Mouse (Mus musculus): ENCODE results near the gene Mad2l2. TPM values are rescaled to one million over a fixed set of nuclear protein-coding genes. Genes with fewer than 3 reads are reported as not detected.
"Not testable (repeated sequence)": the region's sequence is repeated elsewhere in the genome, so short reads cannot be mapped to it uniquely, and the experiment has no call there.

The Mad2l2 gene
- polyA plus RNA-seq, 1 experiment = 17.8 TPM

DNA sequence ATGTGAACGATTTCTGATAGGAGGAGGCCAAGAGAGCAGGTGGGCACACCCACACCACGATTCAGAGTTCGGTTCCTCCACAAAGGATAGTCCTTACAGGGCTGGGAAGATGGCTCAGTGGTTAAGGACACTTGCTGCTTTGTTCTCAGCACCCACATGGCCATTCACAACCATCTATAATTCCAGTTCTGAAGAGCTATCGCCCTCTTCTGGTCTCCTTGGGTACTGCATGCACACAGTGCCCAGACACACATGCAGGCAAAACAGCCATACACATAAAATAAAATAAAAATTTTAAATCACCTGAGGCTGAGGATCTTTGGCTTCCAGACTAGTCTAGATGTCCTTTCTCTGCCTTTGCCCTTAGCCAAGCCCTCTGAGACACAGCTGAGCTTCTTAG is 12.8 kb upstream of the Mad2l2 start:
- 76% methylated on average over 4 of the region's 4 CpGs for WGBS
- Histone ChIP-seq H3K27ac (ENCODE audit: insufficient read depth, low read depth, low read length) (no peak overlapping the region), H3K36me3 (ENCODE audit: control insufficient read depth, insufficient read depth, low read length) (no peaks in the 10 kb centered on the region), H3K4me1 (ENCODE audit: control insufficient read depth, insufficient read depth, insufficient read length, low read length) (peaks cover 2% of the 10 kb centered on the region; the same call in 1 of the 2 replicates), H3K27me3 (ENCODE audit: control insufficient read depth, insufficient read depth, low read length) (no peaks in the 10 kb centered on the region), H3K4me3 (ENCODE audit: low read depth, low read length) (no peak overlapping the region)
- TF ChIP-seq POLR2A (IDR thresholded peaks at IDR 0.05; ENCODE audit: low read depth, low read length) = no peak
- no peak for TF ChIP-seq CTCF (IDR thresholded peaks at IDR 0.05; ENCODE audit: extremely low read depth, insufficient read length, insufficient replicate concordance, low read depth, low read length)

DNA sequence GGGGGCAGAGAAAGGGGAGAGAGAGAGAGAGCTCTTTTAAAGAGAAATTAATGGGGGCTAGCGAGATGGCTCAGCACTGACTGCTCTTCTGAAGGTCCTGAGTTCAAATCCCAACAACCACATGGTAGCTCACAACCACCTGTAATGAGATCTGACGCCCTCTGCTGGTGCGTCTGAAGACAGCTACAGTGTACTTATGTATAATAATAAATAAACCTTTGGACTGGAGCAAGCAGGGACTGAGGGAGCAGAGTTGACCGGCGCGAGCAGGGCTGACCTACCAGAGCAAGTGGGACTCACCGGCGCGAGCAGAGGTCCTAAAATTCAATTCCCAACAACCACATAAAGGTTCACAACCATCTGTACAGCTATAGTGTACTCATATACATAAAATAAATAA is 10.6 kb upstream of the Mad2l2 start:
- H3K27ac ChIP-seq (ENCODE audit: insufficient read depth, low read depth, low read length); H3K4me3 ChIP-seq (ENCODE audit: low read depth, low read length); H3K36me3 ChIP-seq (ENCODE audit: control insufficient read depth, insufficient read depth, low read length); H3K27me3 ChIP-seq (ENCODE audit: control insufficient read depth, insufficient read depth, low read length); H3K4me1 ChIP-seq (ENCODE audit: control insufficient read depth, insufficient read depth, insufficient read length, low read length): not testable (repeated sequence)
- 77% methylated on average over 9 of the region's 9 CpGs for WGBS

DNA sequence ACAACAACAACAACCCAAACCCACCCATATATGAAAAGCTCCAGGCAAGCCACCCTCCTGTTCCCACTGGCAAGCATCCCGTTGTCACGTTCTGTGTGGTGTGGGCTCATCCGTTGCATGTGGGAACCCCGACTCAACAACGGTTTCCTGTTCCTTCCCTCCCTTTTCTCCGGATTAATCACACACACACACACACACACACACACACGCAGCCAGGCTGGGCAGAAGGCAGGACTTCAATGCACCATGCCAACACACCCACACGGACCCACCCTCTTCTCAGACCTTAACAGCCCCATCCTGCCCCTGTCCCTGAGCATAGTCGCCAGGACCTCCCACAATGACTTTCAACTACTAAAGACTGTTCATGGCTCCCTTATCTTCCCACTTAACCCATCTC is 9.6 kb upstream of the Mad2l2 start:
- H3K27ac ChIP-seq (ENCODE audit: insufficient read depth, low read depth, low read length) = no peak overlapping the region
- H3K4me3 ChIP-seq (ENCODE audit: low read depth, low read length) = no peak overlapping the region
- WGBS = 65% methylated on average over 9 of the region's 9 CpGs
- H3K36me3 ChIP-seq (ENCODE audit: control insufficient read depth, insufficient read depth, low read length) = no peaks in the 10 kb centered on the region
- 0 out of 2 replicates have a peak, but pooled peaks cover 2% of the 10 kb centered on the region for H3K27me3 ChIP-seq (ENCODE audit: control insufficient read depth, insufficient read depth, low read length)
- no peaks in the 10 kb centered on the region for H3K4me1 ChIP-seq (ENCODE audit: control insufficient read depth, insufficient read depth, insufficient read length, low read length)
- TF ChIP-seq POLR2A (IDR thresholded peaks at IDR 0.05; ENCODE audit: low read depth, low read length) = no peak
- TF ChIP-seq CTCF (IDR thresholded peaks at IDR 0.05; ENCODE audit: extremely low read depth, insufficient read length, insufficient replicate concordance, low read depth, low read length) = no peak

DNA sequence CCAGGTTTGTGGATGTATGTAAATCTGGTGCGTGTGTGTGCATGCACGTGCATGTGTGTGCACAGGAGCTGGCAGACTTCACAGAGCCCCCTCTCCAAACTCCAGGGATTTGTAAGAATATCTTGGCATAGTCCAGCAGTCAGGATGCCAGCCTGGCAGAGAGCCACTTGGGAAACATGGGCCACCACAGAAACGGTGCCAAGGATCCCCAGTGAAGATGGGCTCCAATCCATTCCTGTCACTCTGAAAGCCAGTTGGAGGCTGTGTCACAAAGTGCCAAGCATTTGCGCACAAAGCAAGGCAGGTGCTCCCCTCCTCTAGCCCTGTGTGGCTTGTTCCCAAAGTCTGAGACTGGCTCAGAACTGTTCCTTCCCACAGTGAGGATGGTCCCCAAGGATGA is 8.8 kb upstream of the Mad2l2 start:
- TF ChIP-seq CTCF (IDR thresholded peaks at IDR 0.05; ENCODE audit: extremely low read depth, insufficient read length, insufficient replicate concordance, low read depth, low read length) (no peak), POLR2A (IDR thresholded peaks at IDR 0.05; ENCODE audit: low read depth, low read length) (no peak)
- 71% methylated on average over 4 of the region's 4 CpGs for WGBS
- H3K4me3 ChIP-seq (ENCODE audit: low read depth, low read length) = no peak overlapping the region
- H3K27me3 ChIP-seq (ENCODE audit: control insufficient read depth, insufficient read depth, low read length) = 0 out of 2 replicates have a peak, but pooled peaks cover 3% of the 10 kb centered on the region
- H3K27ac ChIP-seq (ENCODE audit: insufficient read depth, low read depth, low read length) = no peak overlapping the region
- no peaks in the 10 kb centered on the region for H3K36me3 ChIP-seq (ENCODE audit: control insufficient read depth, insufficient read depth, low read length)
- no peaks in the 10 kb centered on the region for H3K4me1 ChIP-seq (ENCODE audit: control insufficient read depth, insufficient read depth, insufficient read length, low read length)

DNA sequence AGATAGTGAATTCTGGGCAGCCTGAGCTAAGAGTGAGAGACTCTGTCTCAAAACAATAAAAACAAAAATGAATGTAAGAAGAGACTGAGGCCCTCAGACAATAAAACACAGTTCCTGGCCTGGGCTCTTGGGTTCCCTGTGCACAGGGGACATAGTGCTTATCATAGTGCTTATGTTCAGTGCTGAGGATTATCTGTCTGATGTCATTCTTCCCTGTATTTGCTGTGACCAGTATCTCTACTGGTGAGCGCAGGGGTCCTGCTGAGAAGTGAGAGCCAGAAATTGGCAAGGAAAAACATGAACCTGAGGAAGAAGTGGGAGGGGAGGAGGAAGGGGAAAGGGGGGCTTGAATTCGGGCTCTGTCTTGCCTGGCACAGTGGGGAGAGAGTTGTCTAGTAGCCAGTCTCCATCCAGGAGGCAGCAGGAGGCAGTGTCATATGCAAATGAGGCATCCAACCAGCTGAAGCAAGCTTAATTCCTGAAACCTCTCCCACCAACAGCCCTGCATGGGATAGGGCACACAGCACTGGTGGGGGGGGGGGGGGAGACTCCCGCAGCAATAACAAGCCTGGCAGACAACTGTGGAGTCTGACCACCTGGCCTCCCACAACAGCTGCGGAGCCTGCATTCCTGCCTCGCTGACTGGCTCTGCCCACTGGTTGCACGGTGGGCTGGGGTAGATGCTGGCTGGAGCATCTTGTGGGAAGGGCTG is 8.0 kb upstream of the Mad2l2 start:
- no peak overlapping the region for H3K4me3 ChIP-seq (ENCODE audit: low read depth, low read length)
- TF ChIP-seq CTCF (IDR thresholded peaks at IDR 0.05; ENCODE audit: extremely low read depth, insufficient read length, insufficient replicate concordance, low read depth, low read length) (no peak), POLR2A (IDR thresholded peaks at IDR 0.05; ENCODE audit: low read depth, low read length) (no peak)
- H3K4me1 ChIP-seq (ENCODE audit: control insufficient read depth, insufficient read depth, insufficient read length, low read length) = no peaks in the 10 kb centered on the region
- 40% methylated on average over 6 of the region's 6 CpGs for WGBS
- 0 out of 2 replicates have a peak, but pooled peaks cover 3% of the 10 kb centered on the region for H3K27me3 ChIP-seq (ENCODE audit: control insufficient read depth, insufficient read depth, low read length)
- no peaks in the 10 kb centered on the region for H3K36me3 ChIP-seq (ENCODE audit: control insufficient read depth, insufficient read depth, low read length)
- no peak overlapping the region for H3K27ac ChIP-seq (ENCODE audit: insufficient read depth, low read depth, low read length)

DNA sequence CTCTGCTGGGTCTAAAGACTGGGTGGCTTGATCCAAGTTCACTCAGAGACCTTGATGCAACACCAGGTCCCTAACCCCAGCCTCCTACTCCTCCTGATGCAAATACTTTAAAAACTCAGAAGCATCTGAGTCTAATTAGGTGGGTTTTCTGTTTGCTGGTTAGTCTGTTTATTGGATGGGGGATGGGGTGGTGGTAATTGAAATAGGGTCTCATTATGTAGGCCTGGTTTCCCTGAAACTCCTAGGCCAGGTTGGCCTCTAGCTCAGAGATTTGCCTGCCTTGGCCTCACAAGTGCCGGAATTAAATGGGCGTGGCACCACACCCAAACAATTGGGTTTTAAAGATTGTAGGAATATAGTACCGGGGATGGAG is 7.5 kb upstream of the Mad2l2 start:
- 43% methylated on average over 3 of the region's 3 CpGs for WGBS
- no peaks in the 10 kb centered on the region for H3K4me1 ChIP-seq (ENCODE audit: control insufficient read depth, insufficient read depth, insufficient read length, low read length)
- no peaks in the 10 kb centered on the region for H3K36me3 ChIP-seq (ENCODE audit: control insufficient read depth, insufficient read depth, low read length)
- H3K4me3 ChIP-seq (ENCODE audit: low read depth, low read length) = no peak overlapping the region
- no peak overlapping the region for H3K27ac ChIP-seq (ENCODE audit: insufficient read depth, low read depth, low read length)
- no peak for TF ChIP-seq POLR2A (IDR thresholded peaks at IDR 0.05; ENCODE audit: low read depth, low read length)
- no peak for TF ChIP-seq CTCF (IDR thresholded peaks at IDR 0.05; ENCODE audit: extremely low read depth, insufficient read length, insufficient replicate concordance, low read depth, low read length)
- H3K27me3 ChIP-seq (ENCODE audit: control insufficient read depth, insufficient read depth, low read length) = 0 out of 2 replicates have a peak, but pooled peaks cover 3% of the 10 kb centered on the region

DNA sequence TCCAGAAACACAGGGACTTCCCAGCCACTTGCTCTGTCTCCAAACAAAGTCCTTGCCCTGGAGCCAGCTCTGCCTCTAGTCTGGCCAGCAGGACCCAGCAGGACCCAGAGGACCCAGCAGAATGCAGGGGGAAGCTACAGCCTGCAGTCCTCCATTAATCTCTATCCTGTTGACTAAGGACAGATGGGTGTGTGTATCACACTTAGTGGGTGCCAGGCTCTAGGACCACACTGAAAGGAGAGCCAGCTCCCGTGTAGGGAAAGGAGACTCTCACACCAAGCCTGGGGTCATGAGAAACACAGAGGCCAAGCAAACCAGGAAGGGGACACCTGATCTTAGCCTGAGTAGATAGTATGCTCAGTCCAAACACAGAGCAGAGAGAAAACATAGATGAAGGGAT is 1.9 kb upstream of the Mad2l2 start:
- Histone ChIP-seq H3K27ac (ENCODE audit: insufficient read depth, low read depth, low read length) (no peak overlapping the region), H3K36me3 (ENCODE audit: control insufficient read depth, insufficient read depth, low read length) (no peaks in the 10 kb centered on the region), H3K27me3 (ENCODE audit: control insufficient read depth, insufficient read depth, low read length) (peaks cover 33% of the 10 kb centered on the region), H3K4me1 (ENCODE audit: control insufficient read depth, insufficient read depth, insufficient read length, low read length) (no peaks in the 10 kb centered on the region; the same call in 1 of the 2 replicates), H3K4me3 (ENCODE audit: low read depth, low read length) (no peak overlapping the region)
- no peak for TF ChIP-seq CTCF (IDR thresholded peaks at IDR 0.05; ENCODE audit: extremely low read depth, insufficient read length, insufficient replicate concordance, low read depth, low read length)
- TF ChIP-seq POLR2A (IDR thresholded peaks at IDR 0.05; ENCODE audit: low read depth, low read length) = no peak
- 46% methylated on average over 1 of the region's 1 CpGs for WGBS
